Mouse (Mus musculus) small intestine, adult 2 months (tissue): ENCODE results near the gene Dnaaf2. TPM values are rescaled to one million over a fixed set of nuclear protein-coding genes. Genes with fewer than 3 reads are reported as not detected.
"Not testable (repeated sequence)": the region's sequence is repeated elsewhere in the genome, so short reads cannot be mapped to it uniquely, and the experiment has no call there.

Experiments
- H3K27ac ChIP-seq: fragments of 200-500 bp; 2 replicates; pipeline ENCODE4 v1.5.1; 2012; ENCODE audit warnings: low read depth, low read length, control low read depth, inconsistent platforms; ENCODE audit not compliant: insufficient read depth
- H3K27me3 ChIP-seq: fragments of 200-500 bp; 2 replicates; pipeline ENCODE4 v1.6.1; 2012; ENCODE audit warnings: mild to moderate bottlenecking, moderate library complexity, low read length, inconsistent platforms; ENCODE audit not compliant: control insufficient read depth, insufficient read depth
- H3K36me3 ChIP-seq: fragments of 200-500 bp; 2 replicates; pipeline ENCODE4 v1.6.1; 2012; ENCODE audit warnings: mild to moderate bottlenecking, low read length, control low read depth, inconsistent platforms; ENCODE audit not compliant: control insufficient read depth, insufficient read depth
- H3K4me1 ChIP-seq: fragments of 200-500 bp; 2 replicates; pipeline ENCODE4 v1.6.1; 2012; ENCODE audit warnings: low read length, inconsistent platforms, mixed read lengths; ENCODE audit not compliant: control insufficient read depth, insufficient read depth, insufficient read length
- H3K4me3 ChIP-seq: fragments of 200-500 bp; 2 replicates; pipeline ENCODE4 v1.5.1; 2012; ENCODE audit warnings: low read depth, mild to moderate bottlenecking, control low read depth, inconsistent platforms, low read length, moderate library complexity
- CTCF ChIP-seq: fragments of 200-500 bp; IDR thresholded peaks from 2 replicates; pipeline ENCODE4 v1.5.1; 2012; ENCODE audit warnings: low read depth, mild to moderate bottlenecking, control low read depth, inconsistent platforms, low read length, moderate library complexity, mixed read lengths; ENCODE audit not compliant: insufficient replicate concordance, insufficient read length; ENCODE audit errors: extremely low read depth
- POLR2A ChIP-seq: fragments of 200-500 bp; IDR thresholded peaks from 2 replicates; pipeline ENCODE4 v1.6.1; 2012; ENCODE audit warnings: low read depth, mild to moderate bottlenecking, control low read depth, inconsistent platforms, low read length, moderate library complexity
- WGBS: fragments of 180-500 bp; shearing (Covaris S2); methylation state at CpG from one replicate; pipeline ENCODE4 v1.1.7; 2018; 5-methylcytosine and 5-hydroxymethylcytosine counted together
- polyA plus RNA-seq: library from polyadenylated mRNA; depleted of rRNA; stranded (reverse); fragments of >200 nt; gene quantifications from 2 replicates; pipeline ENCODE4 v1.2.3, GENCODE M21; 2012

Dnaaf2 gene
- polyA plus RNA-seq, 1 experiment = 0.93 TPM

DNA sequence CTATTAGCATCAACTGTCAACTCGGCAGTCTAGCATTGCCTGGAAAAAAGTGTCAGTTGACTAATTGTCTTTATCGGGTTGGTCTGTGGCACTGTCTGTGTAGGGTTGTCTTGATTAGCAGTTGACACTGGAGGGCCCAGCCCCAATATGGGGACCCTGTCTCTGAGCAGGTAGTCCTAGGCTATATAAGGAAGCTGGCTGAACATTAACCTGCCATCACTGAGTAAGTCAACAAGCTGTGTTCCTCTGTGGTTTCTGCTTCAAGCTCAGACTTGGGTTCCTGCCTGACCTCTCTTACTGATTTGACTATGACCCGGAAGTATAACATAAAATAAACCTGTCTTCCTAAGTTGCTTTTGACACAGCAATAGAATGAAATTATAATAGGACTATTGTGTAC is 22.3 kb downstream of the Dnaaf2 start:
- no peak overlapping the region for H3K27ac ChIP-seq
- no peaks in the 10 kb centered on the region for H3K4me1 ChIP-seq
- H3K36me3 ChIP-seq = 0 out of 2 replicates have a peak, but pooled peaks cover under 1% of the 10 kb centered on the region
- no peak overlapping the region for H3K4me3 ChIP-seq
- 32% methylated on average over 3 of the region's 3 CpGs for WGBS
- TF ChIP-seq POLR2A = no peak
- TF ChIP-seq CTCF = no peak
- H3K27me3 ChIP-seq = no peaks in the 10 kb centered on the region

DNA sequence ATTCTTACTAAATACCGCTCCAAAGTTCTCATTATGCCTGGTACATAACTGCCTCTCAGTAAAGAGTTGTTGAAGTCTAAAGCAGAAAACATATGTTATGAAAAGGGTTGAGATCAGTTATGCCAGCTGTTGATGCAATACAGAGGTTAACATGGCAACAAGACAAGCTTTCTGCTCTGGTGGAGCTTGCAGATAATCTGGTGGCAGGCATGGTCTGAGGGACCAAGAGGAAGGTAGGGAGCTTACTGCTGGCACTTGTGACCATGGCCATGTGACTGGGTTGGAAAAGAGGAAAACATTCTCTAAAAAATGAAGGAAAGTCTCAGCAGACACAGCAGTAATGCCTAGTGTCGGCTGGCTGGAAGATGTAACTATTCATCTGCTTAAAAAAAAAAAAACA is 26.9 kb downstream of the Dnaaf2 start:
- WGBS = 91% methylated on average over 2 of the region's 2 CpGs
- TF ChIP-seq CTCF (no peak), POLR2A (no peak)
- Histone ChIP-seq H3K27ac (no peak overlapping the region), H3K4me1 (peaks cover 3% of the 10 kb centered on the region; the same call in 1 of the 2 replicates), H3K36me3 (no peaks in the 10 kb centered on the region), H3K4me3 (no peak overlapping the region), H3K27me3 (no peaks in the 10 kb centered on the region)

DNA sequence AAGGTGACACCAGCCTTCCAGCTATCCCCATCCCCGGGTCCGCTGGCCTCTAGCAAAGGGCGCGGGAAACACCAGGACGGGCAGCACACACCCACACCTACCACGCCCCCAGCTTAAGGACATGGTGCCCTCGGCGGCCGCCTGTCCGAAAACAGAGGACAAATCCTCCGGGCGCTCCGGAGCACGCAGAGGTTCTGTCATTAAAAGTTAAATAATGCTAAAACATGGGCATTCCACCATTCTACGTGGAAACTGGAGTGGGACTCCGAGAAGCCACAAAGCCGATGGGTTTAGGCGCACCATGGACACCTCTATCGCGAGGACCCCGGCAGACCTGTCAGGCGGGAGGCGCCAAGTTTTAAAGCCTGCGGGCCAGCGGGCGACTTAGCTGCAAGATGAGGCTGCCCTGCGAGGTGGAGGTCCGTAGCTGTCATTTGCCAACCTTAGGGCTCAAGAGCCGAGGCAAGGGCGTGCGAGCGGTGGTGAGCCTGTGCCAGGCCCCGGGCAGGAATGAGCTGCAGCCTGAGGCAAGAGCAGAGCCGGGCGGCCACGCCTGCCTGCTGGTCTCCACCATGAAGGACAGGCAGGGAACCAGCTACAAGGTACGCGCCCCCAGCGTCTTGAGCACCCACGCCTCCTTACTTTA is 29.6 kb downstream of the Dnaaf2 start, which contains the start of gene Lrr1:
Lrr1 (plus strand) TSS at position 354 of the 646 bp plus-strand sequence.
- Histone ChIP-seq H3K27ac (peak within 1 kb of the TSS; percentile 51; the same call in 1 of the 2 replicates), H3K36me3 (no peaks in the 10 kb centered on the region), H3K27me3 (no peaks in the 10 kb centered on the region), H3K4me3 (peak within 1 kb of the TSS; percentile 88), H3K4me1 (peaks cover 3% of the 10 kb centered on the region; the same call in 1 of the 2 replicates)
- WGBS = under 1% methylated on average over 40 of the region's 40 CpGs
- TF ChIP-seq POLR2A = peak; percentile 31; the same call in 1 of the 2 replicates
- peak; percentile 28; the same call in 1 of the 2 replicates for TF ChIP-seq CTCF

DNA sequence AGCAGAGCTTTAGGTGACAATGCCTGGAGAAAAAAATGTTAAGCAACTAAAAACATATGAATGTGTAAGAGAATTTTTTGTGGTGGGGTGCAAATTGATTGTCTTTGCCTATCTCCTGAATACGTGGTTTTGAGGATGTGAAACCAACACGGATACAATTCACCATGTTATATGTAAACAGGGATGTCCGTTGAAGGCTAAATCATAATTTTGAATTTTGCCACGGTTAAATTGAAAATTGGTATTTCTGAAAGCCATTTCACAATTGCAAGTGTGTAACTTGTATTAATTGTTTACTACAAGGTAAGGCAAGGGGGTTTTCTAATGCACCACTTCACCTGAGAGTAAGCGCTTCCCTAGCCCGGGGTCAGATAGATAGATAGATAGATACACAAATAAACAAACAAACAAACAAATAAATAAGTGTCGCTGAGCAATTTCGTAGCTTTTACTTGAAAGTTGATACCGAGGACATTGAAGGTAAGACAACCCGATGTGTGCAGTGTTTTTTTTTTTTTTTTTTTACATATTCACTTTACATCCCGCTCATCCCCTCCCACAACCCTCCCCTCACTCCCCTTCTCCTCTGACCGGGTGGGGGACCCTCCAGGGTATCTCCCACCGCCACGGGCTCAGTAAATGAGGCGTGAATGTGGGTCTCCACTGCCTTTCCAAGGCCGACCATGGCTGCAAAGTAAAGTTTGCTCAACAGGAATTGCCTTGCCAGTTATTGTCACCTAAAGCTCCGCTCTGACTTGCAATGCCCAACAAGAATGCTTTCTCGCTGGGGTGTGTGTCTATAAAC is 30.4 kb downstream of the Dnaaf2 start:
- H3K36me3 ChIP-seq = no peaks in the 10 kb centered on the region
- peak overlapping the region; percentile 88 for H3K4me3 ChIP-seq
- no peak for TF ChIP-seq CTCF
- TF ChIP-seq POLR2A = no peak
- H3K27me3 ChIP-seq = no peaks in the 10 kb centered on the region
- 9% methylated on average over 18 of the region's 18 CpGs for WGBS
- H3K27ac ChIP-seq = no peak overlapping the region
- peaks cover 3% of the 10 kb centered on the region; the same call in 1 of the 2 replicates for H3K4me1 ChIP-seq

DNA sequence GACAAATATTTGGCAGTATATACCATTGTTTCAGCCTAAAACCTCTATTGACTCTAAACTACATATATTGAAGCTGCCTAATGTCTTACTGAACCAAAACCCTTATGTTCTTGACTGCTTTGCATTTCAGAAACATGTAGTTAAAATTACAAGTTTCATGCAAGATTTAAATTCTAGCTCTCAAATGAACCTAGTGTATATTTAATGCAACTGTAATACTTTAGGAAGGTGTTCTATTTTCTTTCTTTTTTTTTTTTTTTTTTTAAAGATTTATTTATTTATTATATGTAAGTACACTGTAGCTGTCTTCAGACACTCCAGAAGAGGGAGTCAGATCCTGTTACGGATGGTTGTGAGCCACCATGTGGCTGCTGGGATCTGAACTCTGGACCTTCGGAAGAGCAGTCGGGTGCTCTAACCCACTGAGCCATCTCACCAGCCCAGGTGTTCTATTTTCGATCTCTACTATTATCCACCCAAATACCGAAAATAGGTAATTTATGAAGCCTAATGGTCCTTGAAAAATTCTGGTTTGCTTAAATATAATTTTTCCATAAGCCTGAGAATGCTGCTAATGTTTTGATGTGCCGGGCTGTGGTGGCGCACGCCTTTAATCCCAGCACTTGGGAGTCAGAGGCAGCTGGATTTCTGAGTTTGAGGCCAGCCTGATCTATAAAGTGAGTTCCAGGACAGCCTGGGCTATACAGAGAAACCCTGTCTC is 31.2 kb downstream of the Dnaaf2 start:
- H3K4me1 ChIP-seq, H3K27me3 ChIP-seq, H3K27ac ChIP-seq, H3K4me3 ChIP-seq, H3K36me3 ChIP-seq: not testable (repeated sequence)
- 82% methylated on average over 8 of the region's 8 CpGs for WGBS

DNA sequence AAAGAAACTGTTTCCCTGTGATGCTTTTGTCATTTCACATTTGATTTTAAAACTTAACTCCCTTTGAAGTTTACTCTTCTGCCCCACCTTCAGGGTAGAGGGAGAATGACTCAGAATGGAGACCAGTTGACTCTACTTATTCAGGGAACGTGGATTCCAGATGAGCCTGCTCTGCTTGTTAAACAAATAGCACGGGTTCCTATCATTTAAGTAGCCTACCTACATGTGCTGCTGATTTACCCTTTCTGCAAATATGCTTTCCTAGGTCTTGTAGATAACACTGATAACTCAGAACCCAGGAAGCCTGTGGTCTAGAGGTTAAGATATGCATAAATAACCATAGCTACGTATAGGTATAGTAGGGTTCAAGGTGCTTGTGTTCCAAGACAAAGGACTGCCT is 33.3 kb downstream of the Dnaaf2 start:
- Histone ChIP-seq H3K36me3 (no peaks in the 10 kb centered on the region), H3K4me3 (no peak overlapping the region), H3K27me3 (no peaks in the 10 kb centered on the region), H3K27ac (no peak overlapping the region), H3K4me1 (peaks cover 3% of the 10 kb centered on the region; the same call in 1 of the 2 replicates)
- 37% methylated on average over 3 of the region's 3 CpGs for WGBS
- TF ChIP-seq CTCF (no peak), POLR2A (no peak)

DNA sequence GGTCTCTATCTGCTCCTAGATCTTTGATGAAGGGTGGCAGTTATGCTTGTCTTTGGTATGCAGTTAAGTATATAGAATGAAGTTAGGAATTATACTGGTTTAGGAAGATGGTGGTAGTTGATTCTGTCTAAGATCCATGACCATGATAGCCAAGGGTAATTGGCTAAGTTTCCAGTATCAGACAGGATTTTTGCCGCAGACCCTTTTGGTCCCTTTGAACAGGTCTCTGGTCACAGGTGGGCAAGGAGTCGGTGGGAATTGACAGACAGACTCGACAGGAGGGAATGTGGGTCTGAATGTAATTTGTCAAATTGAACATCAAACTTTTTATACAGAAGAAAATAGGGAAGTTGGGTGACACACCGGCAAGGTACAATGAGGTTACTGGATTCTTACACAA is 34.6 kb downstream of the Dnaaf2 start:
- H3K27me3 ChIP-seq, H3K36me3 ChIP-seq, H3K4me3 ChIP-seq, H3K27ac ChIP-seq, H3K4me1 ChIP-seq: not testable (repeated sequence)
- 87% methylated on average over 4 of the region's 4 CpGs for WGBS

DNA sequence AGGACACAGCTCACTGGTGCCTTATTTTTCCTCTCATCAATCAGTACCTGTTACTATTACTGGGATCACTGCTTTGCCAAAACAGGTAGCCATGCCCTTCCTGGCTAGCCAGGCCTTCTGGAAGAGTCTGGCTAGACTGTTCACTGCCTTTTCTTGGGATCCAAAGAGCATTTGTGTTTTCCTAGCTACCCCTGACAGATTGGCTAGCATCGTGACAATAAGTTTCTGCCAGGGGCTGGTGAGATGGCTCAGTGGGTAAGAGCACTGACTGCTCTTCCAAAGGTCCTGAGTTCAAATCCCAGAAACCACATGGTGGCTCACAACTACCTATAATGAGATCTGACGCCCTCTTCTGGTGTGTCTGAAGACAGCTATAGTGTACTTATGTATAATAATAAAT is 37.6 kb downstream of the Dnaaf2 start:
- peaks cover 12% of the 10 kb centered on the region for H3K36me3 ChIP-seq
- not testable (repeated sequence) for H3K27me3 ChIP-seq, H3K27ac ChIP-seq, H3K4me3 ChIP-seq, H3K4me1 ChIP-seq
- 77% methylated on average over 2 of the region's 2 CpGs for WGBS
